Mouse (Mus musculus) E14TG2a.4 (cell line): ENCODE measurements at regions not wholly inside any gene's neighbourhood (a gene's known extent, or its start where the extent isn't known, plus 50 kb on each side); places are given as distances from the start of the nearest gene placed in this dataset.

ENCODE experiments used
- CTCF ChIP-seq: conservative IDR thresholded peaks from 2 replicates; pipeline ENCODE4 v1.5.1; 2014; ENCODE audit warnings: low read length
- NANOG ChIP-seq: IDR thresholded peaks from 2 replicates; pipeline ENCODE4 v1.6.1; 2014; ENCODE audit warnings: borderline replicate concordance, low read length, mixed read lengths
- POU5F1 ChIP-seq: IDR thresholded peaks from 2 replicates; pipeline ENCODE4 v1.6.1; 2014; ENCODE audit warnings: low read length, borderline replicate concordance

DNA sequence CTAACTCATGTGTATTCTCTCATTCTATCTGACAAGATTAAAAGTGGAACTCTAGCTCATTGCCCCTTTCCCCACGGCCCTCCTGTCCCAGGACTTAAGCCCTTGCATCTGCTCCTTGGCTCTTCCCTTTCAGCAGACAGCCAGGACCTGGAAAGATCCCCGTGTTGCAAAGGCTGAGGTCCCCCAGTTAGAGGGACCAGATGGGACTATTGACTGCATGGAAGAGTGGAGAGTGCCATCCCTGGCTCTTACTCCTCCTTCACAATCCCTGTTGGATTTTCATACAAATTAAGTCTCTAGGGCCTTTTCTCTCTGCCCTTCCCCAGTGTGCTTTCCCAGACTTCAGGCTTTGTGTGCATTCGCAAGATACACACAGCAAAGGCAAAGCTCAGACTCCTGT, 71.6 kb upstream of the Pcdh8 start:
- TF ChIP-seq CTCF (no peak), NANOG (no peak), POU5F1 (no peak)
